Comparison of ENCODE assay signal across 8 mouse cellular contexts in genomic region chr11:20915687-20916432, GRCm38 (mm10).
DNase-seq lines count a peak whose midpoint lies in the region; ATAC-seq and TF ChIP-seq lines count a peak whose summit lies in the region.

No protein-coding gene starts in this region.

- no peaks in the 10 kb centered on the region for H3K27me3 ChIP-seq in kidney, embryonic 14.5 days (ENCODE audit: control insufficient read depth, insufficient read depth, low read length)
- H3K27me3 ChIP-seq in heart, embryonic 16.5 days (ENCODE audit: control insufficient read depth, insufficient read depth, low read length), result no peaks in the 10 kb centered on the region
- peaks cover 6% of the 10 kb centered on the region for H3K27me3 ChIP-seq in liver, embryonic 12.5 days (replicated peaks)

- no peak for ATAC-seq in kidney, embryonic 14.5 days (ENCODE audit: low FRiP score, low TSS enrichment)
- no peak for ATAC-seq in heart, embryonic 16.5 days (replicated peaks; ENCODE audit: extremely low read depth, insufficient read depth, low FRiP score)
- peak; percentile 80 for ATAC-seq in liver, embryonic 12.5 days
- ATAC-seq in CD4-positive, CD25-positive, alpha-beta regulatory T cell, adult 4 months, result no peak

- H3K9me3 ChIP-seq in kidney, embryonic 14.5 days (ENCODE audit: control insufficient read depth, low read length), result no peaks in the 10 kb centered on the region
- no peaks in the 10 kb centered on the region for H3K9me3 ChIP-seq in heart, embryonic 16.5 days (replicated peaks; ENCODE audit: control insufficient read depth, low read length)
- no peaks in the 10 kb centered on the region for H3K9me3 ChIP-seq in liver, embryonic 12.5 days (replicated peaks)

- no peak for TF ChIP-seq POLR2A in bone marrow macrophage, adult 2 months (IDR thresholded peaks at IDR 0.05; ENCODE audit: borderline replicate concordance, low read depth, low read length)

- peak overlapping the region; percentile 82; the same call in 1 of the 2 replicates for H3K27ac ChIP-seq in kidney, embryonic 14.5 days (ENCODE audit: low read depth, low read length)
- peak overlapping the region; percentile 89 for H3K27ac ChIP-seq in bone marrow macrophage, adult 2 months (ENCODE audit: insufficient read depth, low read depth, low read length)
- peak overlapping the region; percentile 84 for H3K27ac ChIP-seq in heart, embryonic 16.5 days (ENCODE audit: low read length)
- peak overlapping the region; percentile 99 for H3K27ac ChIP-seq in liver, embryonic 12.5 days

- H3K4me2 ChIP-seq in kidney, embryonic 14.5 days (replicated peaks; ENCODE audit: low read depth, low read length), result no peak overlapping the region
- no peak overlapping the region for H3K4me2 ChIP-seq in heart, embryonic 16.5 days (ENCODE audit: low read depth, low read length)
- peak overlapping the region; percentile 62 for H3K4me2 ChIP-seq in liver, embryonic 12.5 days

- H3K36me3 ChIP-seq in kidney, embryonic 14.5 days (ENCODE audit: control insufficient read depth, insufficient read depth, low read length), result no peaks in the 10 kb centered on the region
- no peaks in the 10 kb centered on the region for H3K36me3 ChIP-seq in heart, embryonic 16.5 days (ENCODE audit: control insufficient read depth, insufficient read depth)
- no peaks in the 10 kb centered on the region for H3K36me3 ChIP-seq in liver, embryonic 12.5 days

- no peak overlapping the region for H3K4me3 ChIP-seq in kidney, embryonic 14.5 days (ENCODE audit: low read length)
- no peak overlapping the region for H3K4me3 ChIP-seq in bone marrow macrophage, adult 2 months (ENCODE audit: insufficient read depth, low read length)
- no peak overlapping the region for H3K4me3 ChIP-seq in heart, embryonic 16.5 days (ENCODE audit: low read length)
- peak overlapping the region; percentile 7; the same call in 1 of the 2 replicates for H3K4me3 ChIP-seq in liver, embryonic 12.5 days

- DNase-seq in kidney, adult 18-20 months, result no peak
- no peak for DNase-seq in urinary bladder, postnatal 4 days (ENCODE audit: low spot score in 2 of 2)
- no peak for DNase-seq in left cerebral cortex, adult 11 months (ENCODE audit: low spot score)

- H3K4me1 ChIP-seq in kidney, embryonic 14.5 days (ENCODE audit: control insufficient read depth, insufficient read depth, low read length), result peaks cover 28% of the 10 kb centered on the region
- H3K4me1 ChIP-seq in bone marrow macrophage, adult 2 months (ENCODE audit: control insufficient read depth, insufficient read depth, low read length), result peaks cover 30% of the 10 kb centered on the region
- peaks cover 22% of the 10 kb centered on the region for H3K4me1 ChIP-seq in heart, embryonic 16.5 days (ENCODE audit: control insufficient read depth, insufficient read depth, low read length)
- H3K4me1 ChIP-seq in liver, embryonic 12.5 days, result peaks cover 67% of the 10 kb centered on the region

- peak; percentile 25; the same call in 1 of the 2 replicates for TF ChIP-seq CTCF in bone marrow macrophage, adult 2 months (IDR thresholded peaks at IDR 0.05; ENCODE audit: low read depth, low read length)

- no peak overlapping the region for H3K9ac ChIP-seq in kidney, embryonic 14.5 days (ENCODE audit: low read depth, low read length)
- H3K9ac ChIP-seq in heart, embryonic 16.5 days (ENCODE audit: low read length), result 0 out of 2 replicates have a peak overlapping the region, but pooled peaks have one; percentile 14
- peak overlapping the region; percentile 73 for H3K9ac ChIP-seq in liver, embryonic 12.5 days

- 54% methylated on average over 7 of the region's 7 CpGs for WGBS in kidney, embryonic 14.5 days
- WGBS in heart, embryonic 16.5 days, result 45% methylated on average over 7 of the region's 7 CpGs
- 13% methylated on average over 7 of the region's 7 CpGs for WGBS in liver, embryonic 12.5 days (ENCODE audit: insufficient replicate concordance)
